Mouse (Mus musculus) macrophage (primary cell): ENCODE results near the gene BC030867. TPM values are rescaled to one million over a fixed set of nuclear protein-coding genes. Genes with fewer than 3 reads are reported as not detected.
A peak's percentile ranks its signal among the peaks of the same experiment; 100 is the strongest.
"Not testable (repeated sequence)": the region's sequence is repeated elsewhere in the genome, so short reads cannot be mapped to it uniquely, and the experiment has no call there.

Experiments
- H3K27ac ChIP-seq: fragments of 350-480 bp; formaldehyde crosslinking; 2 replicates; pipeline ENCODE4 v1.9.0; 2021
- H3K36me3 ChIP-seq: fragments of 350-480 bp; formaldehyde crosslinking; 2 replicates; pipeline ENCODE4 v1.9.0; 2021; ENCODE audit errors: inconsistent target
- H3K4me3 ChIP-seq: fragments of 350-480 bp; formaldehyde crosslinking; 2 replicates; pipeline ENCODE4 v1.9.0; 2021; ENCODE audit errors: inconsistent target
- H3K79me2 ChIP-seq: fragments of 350-480 bp; formaldehyde crosslinking; 2 replicates; pipeline ENCODE4 v1.9.0; 2021; ENCODE audit errors: inconsistent target
- WGBS: methylation state at CpG from one replicate; pipeline ENCODE4 v1.1.7; 2026; ENCODE audit warnings: inconsistent platforms; ENCODE audit not compliant: missing documents; 5-methylcytosine and 5-hydroxymethylcytosine counted together
- polyA plus RNA-seq: library from polyadenylated mRNA; stranded (reverse); fragments of 250-400 nt; gene quantifications from 3 replicates; pipeline ENCODE4 v1.2.4, GENCODE M21; 2018; ENCODE audit warnings: inconsistent platforms

Gene BC030867
- polyA plus RNA-seq, 1 experiment from 2014 or later = 1.5 TPM

DNA sequence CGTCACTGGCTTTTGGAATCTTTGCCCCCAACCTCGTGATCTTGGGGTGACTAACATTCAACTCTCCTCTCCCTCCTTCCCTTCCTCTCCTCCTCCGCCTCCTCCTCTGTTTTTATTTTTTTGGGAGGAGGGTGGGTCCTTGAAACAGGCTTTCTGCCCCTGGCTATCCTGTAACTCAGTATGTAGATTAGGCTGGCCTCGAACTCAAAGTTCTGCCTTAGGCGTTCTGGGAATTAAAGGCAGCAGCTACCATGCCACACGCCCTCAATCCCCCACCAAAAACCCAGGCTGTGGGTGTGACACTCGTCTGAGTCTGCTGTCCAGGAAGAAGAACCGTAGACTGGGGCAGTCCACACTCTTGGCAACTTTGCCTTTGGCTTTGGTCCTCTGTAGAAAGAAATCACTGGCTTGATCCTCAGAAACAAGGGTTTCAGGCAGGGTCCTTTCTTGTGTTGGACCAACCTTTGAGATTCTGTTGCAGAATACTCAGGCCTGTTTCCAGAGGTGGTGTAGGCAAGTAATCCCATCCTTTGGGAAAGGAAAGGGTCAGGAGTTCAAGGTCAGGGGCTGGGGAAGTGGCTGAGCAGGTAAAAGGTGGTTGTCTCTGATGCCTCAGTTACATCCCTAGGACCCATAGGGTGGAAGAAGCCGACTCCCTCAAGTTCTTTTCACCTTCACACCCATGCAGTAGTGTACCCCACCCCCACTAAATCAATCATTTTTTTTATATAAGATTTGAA, 839 bp downstream of the BC030867 start:
- H3K4me3 ChIP-seq = peak overlapping the region; percentile 68
- H3K36me3 ChIP-seq = no peaks in the 10 kb centered on the region
- H3K79me2 ChIP-seq = peaks cover 11% of the 10 kb centered on the region; the same call in 1 of the 2 replicates
- peak overlapping the region; percentile 59 for H3K27ac ChIP-seq
- 16% methylated on average over 9 of the region's 9 CpGs for WGBS

DNA sequence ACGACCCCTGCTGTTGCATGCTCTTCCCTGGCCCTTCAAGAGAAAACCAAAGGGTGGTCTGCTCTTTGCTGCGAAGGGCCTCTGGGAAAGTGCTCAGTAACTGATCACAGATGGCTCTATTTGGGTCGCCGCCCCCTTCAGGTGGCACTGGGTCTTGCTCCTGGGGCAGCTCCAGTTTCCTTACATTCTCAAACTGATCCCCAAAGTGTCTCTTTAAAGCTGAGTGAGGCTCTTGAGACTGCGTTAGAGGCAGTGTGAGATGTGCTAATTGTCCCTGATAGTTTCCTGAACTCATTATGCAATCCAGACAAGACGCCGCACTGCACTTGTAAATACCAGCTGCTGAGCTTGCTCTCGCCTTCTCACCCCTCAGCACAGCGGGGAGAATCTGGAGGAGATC, 8.8 kb downstream of the BC030867 start:
- Histone ChIP-seq H3K4me3 (no peak overlapping the region), H3K79me2 (no peaks in the 10 kb centered on the region), H3K27ac (no peak overlapping the region), H3K36me3 (no peaks in the 10 kb centered on the region)
- WGBS = 73% methylated on average over 9 of the region's 9 CpGs

- no peaks in the 10 kb centered on the region for H3K36me3 ChIP-seq
- H3K27ac ChIP-seq = no peak overlapping the region
- no peaks in the 10 kb centered on the region for H3K79me2 ChIP-seq
- 97% methylated on average over 6 of the region's 6 CpGs for WGBS
- H3K4me3 ChIP-seq = no peak overlapping the region
Measured at GRCm38 (mm10) chr11:102258095-102258494, 9.4 kb downstream of the BC030867 start.

GRCm38 (mm10) chr11:102258521-102258920, 9.8 kb downstream of the BC030867 start:
- 92% methylated on average over 3 of the region's 3 CpGs for WGBS
- no peaks in the 10 kb centered on the region for H3K79me2 ChIP-seq
- H3K27ac ChIP-seq = no peak overlapping the region
- no peak overlapping the region for H3K4me3 ChIP-seq
- H3K36me3 ChIP-seq = no peaks in the 10 kb centered on the region

DNA sequence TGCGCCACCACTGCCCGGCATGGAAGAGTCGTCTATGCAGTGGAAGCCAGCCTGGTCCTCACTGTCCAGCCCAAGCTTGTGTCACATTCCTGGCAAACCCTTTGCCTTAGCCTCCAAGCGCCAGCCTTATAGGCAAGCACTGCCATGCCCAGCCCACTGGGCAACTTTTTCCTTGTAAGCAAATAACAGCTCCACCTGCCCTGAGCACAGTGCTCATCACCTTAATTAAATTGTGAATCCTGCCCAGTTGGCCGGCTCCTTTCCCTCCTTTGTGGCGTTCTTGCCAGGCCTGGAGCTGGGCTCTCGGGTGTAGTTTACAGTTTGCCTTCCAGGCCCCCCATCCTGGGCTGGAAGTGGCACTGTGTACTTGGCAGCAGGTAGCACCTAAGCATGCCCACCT, 14.5 kb downstream of the BC030867 start:
- no peak overlapping the region for H3K27ac ChIP-seq
- H3K79me2 ChIP-seq = no peaks in the 10 kb centered on the region
- no peak overlapping the region for H3K4me3 ChIP-seq
- 97% methylated on average over 7 of the region's 7 CpGs for WGBS
- no peaks in the 10 kb centered on the region for H3K36me3 ChIP-seq

- Histone ChIP-seq H3K79me2 (no peaks in the 10 kb centered on the region), H3K4me3 (no peak overlapping the region), H3K36me3 (no peaks in the 10 kb centered on the region), H3K27ac (no peak overlapping the region)
- WGBS = 89% methylated on average over 14 of the region's 14 CpGs
Measured at GRCm38 (mm10) chr11:102265816-102266215, 17.1 kb downstream of the BC030867 start.

DNA sequence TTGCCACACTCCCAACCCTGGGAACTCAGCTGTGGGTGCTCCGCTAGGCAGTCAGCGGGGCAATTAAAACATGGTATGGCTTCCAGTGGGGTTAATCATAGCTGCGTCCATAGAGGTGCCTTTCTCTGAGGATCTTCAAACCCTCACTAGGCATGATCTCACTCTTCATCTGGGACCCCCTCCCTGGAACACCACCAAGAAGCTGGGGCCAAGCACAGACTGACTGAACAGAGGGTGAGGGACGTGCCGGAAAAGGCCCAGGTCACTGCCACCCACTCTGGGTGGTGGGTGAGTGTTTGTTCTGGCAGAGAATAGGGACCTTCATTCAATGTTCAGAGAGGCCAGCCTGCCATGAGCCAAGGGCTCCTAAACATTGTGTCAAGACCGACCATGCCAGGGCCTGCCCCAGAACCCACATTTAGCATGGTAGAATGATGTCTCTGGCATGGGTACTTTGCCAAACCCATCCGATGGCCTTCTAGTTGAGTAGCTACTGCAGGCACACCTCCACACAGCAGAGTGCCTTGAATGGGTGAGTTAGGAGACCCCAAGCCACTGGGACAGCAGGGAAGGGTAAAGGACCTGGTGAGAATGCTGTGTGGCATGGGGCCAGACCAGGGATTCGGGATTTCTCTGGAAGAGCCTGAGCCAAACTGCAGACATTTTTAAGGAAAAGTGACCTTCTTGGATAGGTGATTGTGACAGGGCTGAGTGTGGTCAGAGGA, 18.1 kb downstream of the BC030867 start:
- Histone ChIP-seq H3K79me2 (no peaks in the 10 kb centered on the region), H3K4me3 (no peak overlapping the region), H3K27ac (no peak overlapping the region), H3K36me3 (no peaks in the 10 kb centered on the region)
- WGBS = 89% methylated on average over 8 of the region's 8 CpGs

DNA sequence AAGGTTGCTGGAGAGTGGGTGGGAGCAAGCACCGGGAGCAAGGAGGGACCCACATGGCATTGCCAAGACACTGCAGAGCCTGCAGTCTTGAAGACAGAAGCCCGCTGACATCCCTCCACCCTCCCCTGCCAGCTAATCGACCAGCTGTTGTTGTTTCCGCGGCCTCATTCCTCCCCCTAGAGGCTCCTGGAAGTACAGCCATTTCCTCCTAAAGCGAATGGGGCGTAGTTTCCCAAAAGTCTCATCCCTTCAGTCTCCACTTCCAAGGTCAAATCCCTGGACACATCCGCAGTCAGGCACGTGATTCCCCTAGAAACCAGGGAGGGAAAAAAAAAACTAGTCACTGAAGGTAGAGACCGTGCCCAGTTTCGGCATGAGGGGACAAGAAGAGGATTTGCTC, 18.8 kb downstream of the BC030867 start:
- WGBS = 10% methylated on average over 11 of the region's 11 CpGs
- no peaks in the 10 kb centered on the region for H3K36me3 ChIP-seq
- no peak overlapping the region for H3K27ac ChIP-seq
- H3K4me3 ChIP-seq = no peak overlapping the region
- H3K79me2 ChIP-seq = no peaks in the 10 kb centered on the region

- 93% methylated on average over 12 of the region's 12 CpGs for WGBS
- Histone ChIP-seq H3K4me3 (no peak within 1 kb of the TSS), H3K36me3 (no peaks in the 10 kb centered on the region)
Measured at GRCm38 (mm10) chr11:102268520-102269244, 20.0 kb downstream of the BC030867 start, which contains the start of gene Asb16. Gene Asb16, plus strand, starts transcription at chr11:102268743.

GRCm38 (mm10) chr11:102276411-102276915, 27.8 kb downstream of the BC030867 start:
- Histone ChIP-seq H3K4me3 (no peak overlapping the region), H3K36me3 (no peaks in the 10 kb centered on the region), H3K27ac (no peak overlapping the region), H3K79me2 (no peaks in the 10 kb centered on the region)
- 10% methylated on average over 28 of the region's 33 CpGs for WGBS

More at GRCm38 (mm10) chr11:102268520-102269244, 20.0 kb downstream of the BC030867 start, which contains the start of gene Asb16:
- Histone ChIP-seq H3K79me2 (no peaks in the 10 kb centered on the region), H3K27ac (no peak within 1 kb of the TSS)

GRCm38 (mm10) chr11:102277754-102278153, 29.1 kb downstream of the BC030867 start:
- Histone ChIP-seq H3K79me2 (no peaks in the 10 kb centered on the region), H3K4me3 (no peak overlapping the region), H3K27ac (no peak overlapping the region), H3K36me3 (no peaks in the 10 kb centered on the region)
- 97% methylated on average over 3 of the region's 12 CpGs for WGBS

- Histone ChIP-seq H3K27ac (no peak overlapping the region), H3K4me3 (no peak overlapping the region), H3K79me2 (no peaks in the 10 kb centered on the region), H3K36me3 (no peaks in the 10 kb centered on the region)
- 97% methylated on average over 3 of the region's 3 CpGs for WGBS
Measured at GRCm38 (mm10) chr11:102279595-102279994, 30.9 kb downstream of the BC030867 start.

DNA sequence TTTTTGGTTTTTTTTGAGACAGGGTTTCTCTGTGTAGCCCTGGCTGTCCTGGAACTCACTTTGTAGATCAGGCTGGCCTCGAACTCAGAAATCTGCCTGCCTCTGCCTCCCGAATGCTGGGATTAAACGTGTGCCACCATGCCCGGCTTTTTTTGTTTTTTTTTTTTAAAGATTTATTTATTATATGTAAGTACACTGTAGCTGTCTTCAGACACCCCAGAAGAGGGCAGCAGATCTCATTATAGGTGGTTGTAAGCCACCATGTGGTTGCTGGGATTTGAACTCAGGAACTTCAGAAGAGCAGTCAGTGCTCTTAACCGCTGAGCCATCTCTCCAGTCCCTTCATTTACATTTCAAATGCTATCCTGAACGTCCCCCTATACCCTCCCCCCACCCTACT, 31.6 kb downstream of the BC030867 start:
- not testable (repeated sequence) for H3K36me3 ChIP-seq, H3K27ac ChIP-seq, H3K4me3 ChIP-seq, H3K79me2 ChIP-seq
- WGBS = 83% methylated on average over 3 of the region's 6 CpGs

- WGBS = 87% methylated on average over 6 of the region's 6 CpGs
- H3K36me3 ChIP-seq = peaks cover 11% of the 10 kb centered on the region
- peak overlapping the region; percentile 98; the same call in 1 of the 2 replicates for H3K4me3 ChIP-seq
- no peak overlapping the region for H3K27ac ChIP-seq
- H3K79me2 ChIP-seq = peaks cover 23% of the 10 kb centered on the region
Measured at GRCm38 (mm10) chr11:102283922-102284321, 35.2 kb downstream of the BC030867 start.
